Mouse (Mus musculus): Measurements from ENCODE around the gene Tbc1d16. TPM values are rescaled to one million over a fixed set of nuclear protein-coding genes. Genes with fewer than 3 reads are reported as not detected.
"Not testable (repeated sequence)": the region's sequence is repeated elsewhere in the genome, so short reads cannot be mapped to it uniquely, and the experiment has no call there.

Gene Tbc1d16
- polyA plus RNA-seq, 1 experiment from 2014 or later, result 13.9 TPM

DNA sequence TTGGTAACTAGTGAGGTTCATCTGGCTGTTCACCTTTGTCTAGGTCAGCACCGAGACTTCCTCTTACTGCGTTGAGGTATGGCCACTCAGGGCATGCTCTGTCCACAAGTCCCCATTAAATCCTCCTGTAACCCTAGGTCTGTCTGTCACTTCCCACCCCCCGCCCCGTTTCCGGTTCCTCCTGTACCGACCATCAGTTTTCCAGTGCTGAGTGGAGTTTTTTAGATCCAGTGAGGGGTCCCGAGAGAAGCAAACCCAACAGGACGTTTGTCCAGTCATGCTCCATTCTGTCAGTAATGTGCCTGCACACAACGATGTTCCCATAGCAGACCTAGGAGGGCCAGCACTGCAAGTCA is 29.9 kb upstream of the Tbc1d16 start:
- Histone ChIP-seq H3K36me3 (no peaks in the 10 kb centered on the region), H3K27ac (peak overlapping the region; percentile 34; the same call in 1 of the 2 replicates), H3K9me3 (no peaks in the 10 kb centered on the region), H3K4me2 (replicated peaks) (peak overlapping the region; percentile 51), H3K9ac (no peak overlapping the region), H3K27me3 (replicated peaks) (no peaks in the 10 kb centered on the region), H3K4me1 (replicated peaks) (peaks cover 6% of the 10 kb centered on the region; the same call in 1 of the 2 replicates), H3K4me3 (replicated peaks) (no peak overlapping the region)
- 64% methylated on average over 9 of the region's 9 CpGs for WGBS
- ATAC-seq, result no peak

DNA sequence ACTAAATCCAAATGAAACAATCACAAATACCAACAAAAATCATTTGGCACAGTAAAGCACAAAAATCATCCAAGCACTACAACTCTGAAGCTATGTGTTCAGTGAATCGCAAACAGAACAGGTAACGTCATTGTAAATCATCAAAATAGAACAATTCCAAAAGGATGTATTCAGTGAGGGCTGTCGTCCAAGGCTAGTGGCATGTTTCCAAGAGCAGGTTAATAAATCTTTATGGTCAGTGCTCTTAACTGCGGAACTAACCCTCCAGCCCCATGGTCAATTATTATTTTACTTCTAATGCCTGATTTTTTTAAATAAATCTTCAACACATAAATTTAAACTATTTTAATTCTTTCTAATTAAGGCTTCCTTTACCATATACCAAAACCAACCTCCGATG is 28.3 kb upstream of the Tbc1d16 start:
- H3K9me3 ChIP-seq; H3K4me3 ChIP-seq (replicated peaks); H3K27me3 ChIP-seq (replicated peaks); H3K4me1 ChIP-seq (replicated peaks); H3K27ac ChIP-seq; H3K4me2 ChIP-seq (replicated peaks); ATAC-seq; H3K9ac ChIP-seq; H3K36me3 ChIP-seq: not testable (repeated sequence)
- 70% methylated on average over 5 of the region's 5 CpGs for WGBS

DNA sequence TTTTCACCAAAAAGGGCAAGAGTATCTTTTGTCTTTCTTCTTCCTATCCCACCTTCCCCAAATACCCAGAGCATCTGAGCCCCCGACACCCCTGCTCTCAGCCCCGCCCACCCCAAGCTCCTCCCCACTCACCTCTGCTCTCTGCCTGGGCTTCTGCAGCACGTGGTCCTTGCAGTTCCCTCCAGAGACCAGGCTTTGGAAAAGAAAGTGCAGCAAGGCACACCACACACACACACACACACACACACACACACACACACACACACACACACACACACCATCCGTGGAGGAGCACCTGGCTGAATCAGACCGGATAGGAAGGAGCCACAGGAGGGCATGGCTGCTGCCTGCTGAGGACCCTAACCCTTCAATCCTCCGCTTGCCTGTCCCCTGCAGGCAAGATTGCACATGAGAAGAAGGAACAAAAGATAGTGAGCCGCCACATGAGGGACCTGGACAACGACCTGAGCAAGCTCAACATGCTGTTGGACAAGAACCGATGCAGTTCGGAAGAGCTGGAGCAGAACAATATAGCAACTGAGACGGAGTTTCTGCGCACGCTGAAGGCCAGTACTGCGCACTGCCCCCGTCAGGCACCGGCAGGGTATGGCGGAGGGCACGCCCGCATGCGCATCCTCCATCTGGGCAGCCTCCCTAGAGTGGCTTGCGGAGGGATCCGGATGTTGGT is 24.7 kb upstream of the Tbc1d16 start:
- Histone ChIP-seq H3K9ac (peak overlapping the region; percentile 6; the same call in 1 of the 2 replicates), H3K36me3 (no peaks in the 10 kb centered on the region), H3K4me1 (replicated peaks) (peaks cover 18% of the 10 kb centered on the region), H3K4me3 (replicated peaks) (peak overlapping the region; percentile 4; the same call in 1 of the 2 replicates), H3K9me3 (no peaks in the 10 kb centered on the region), H3K27me3 (replicated peaks) (no peaks in the 10 kb centered on the region), H3K27ac (no peak overlapping the region), H3K4me2 (replicated peaks) (peak overlapping the region; percentile 53)
- WGBS, result 9% methylated on average over 22 of the region's 22 CpGs
- ATAC-seq, result peak; percentile 77

DNA sequence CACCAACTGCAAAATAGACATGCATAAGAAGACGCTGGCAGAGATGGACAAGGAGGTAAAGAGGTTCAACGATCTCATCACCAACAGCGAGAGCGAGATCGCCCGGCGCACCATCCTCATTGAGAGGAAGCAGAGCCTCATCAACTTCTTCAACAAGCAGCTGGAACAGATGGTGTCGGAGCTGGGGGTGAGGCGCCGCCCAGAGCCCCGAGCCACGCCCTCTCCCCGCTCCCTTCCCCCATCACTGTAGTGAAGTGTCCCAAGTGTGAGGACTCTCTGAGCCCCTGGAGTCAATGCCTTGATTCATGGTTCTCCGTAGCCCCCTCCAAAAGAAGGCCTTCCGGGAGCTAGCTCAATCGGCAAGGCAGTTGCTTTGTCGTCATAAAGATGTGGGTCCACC is 22.7 kb upstream of the Tbc1d16 start:
- ATAC-seq, result no peak
- H3K4me3 ChIP-seq (replicated peaks), result no peak overlapping the region
- H3K4me1 ChIP-seq (replicated peaks), result peaks cover 15% of the 10 kb centered on the region
- no peaks in the 10 kb centered on the region for H3K9me3 ChIP-seq
- H3K4me2 ChIP-seq (replicated peaks), result no peak overlapping the region
- H3K27me3 ChIP-seq (replicated peaks), result no peaks in the 10 kb centered on the region
- 46% methylated on average over 17 of the region's 17 CpGs for WGBS
- no peak overlapping the region for H3K9ac ChIP-seq
- H3K27ac ChIP-seq, result no peak overlapping the region
- H3K36me3 ChIP-seq, result no peaks in the 10 kb centered on the region

DNA sequence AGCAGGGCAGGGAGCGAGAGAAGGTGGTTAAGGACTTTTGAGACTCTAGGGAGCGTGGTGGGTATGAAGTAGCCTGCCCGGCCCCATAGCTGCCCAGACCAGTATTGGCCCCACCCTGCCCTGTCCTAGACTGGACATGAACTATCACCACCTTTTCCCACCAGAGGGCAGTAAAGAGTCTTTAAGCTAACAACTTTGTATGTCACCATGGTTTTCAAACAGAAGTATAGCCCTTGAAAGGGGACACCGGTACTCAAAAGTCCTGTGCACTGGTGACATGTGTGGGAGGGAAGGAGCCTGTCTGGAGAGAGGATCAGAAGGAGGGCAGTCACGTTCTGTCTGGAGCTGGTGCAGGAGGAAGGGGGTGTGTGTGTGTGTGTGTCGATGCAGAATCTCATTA is 20.7 kb upstream of the Tbc1d16 start:
- Histone ChIP-seq H3K4me2 (replicated peaks) (no peak overlapping the region), H3K4me3 (replicated peaks) (no peak overlapping the region), H3K9ac (no peak overlapping the region), H3K27me3 (replicated peaks) (no peaks in the 10 kb centered on the region), H3K36me3 (no peaks in the 10 kb centered on the region), H3K9me3 (no peaks in the 10 kb centered on the region), H3K4me1 (replicated peaks) (peaks cover 15% of the 10 kb centered on the region), H3K27ac (no peak overlapping the region)
- WGBS, result 31% methylated on average over 6 of the region's 6 CpGs
- ATAC-seq, result peak; percentile 69

DNA sequence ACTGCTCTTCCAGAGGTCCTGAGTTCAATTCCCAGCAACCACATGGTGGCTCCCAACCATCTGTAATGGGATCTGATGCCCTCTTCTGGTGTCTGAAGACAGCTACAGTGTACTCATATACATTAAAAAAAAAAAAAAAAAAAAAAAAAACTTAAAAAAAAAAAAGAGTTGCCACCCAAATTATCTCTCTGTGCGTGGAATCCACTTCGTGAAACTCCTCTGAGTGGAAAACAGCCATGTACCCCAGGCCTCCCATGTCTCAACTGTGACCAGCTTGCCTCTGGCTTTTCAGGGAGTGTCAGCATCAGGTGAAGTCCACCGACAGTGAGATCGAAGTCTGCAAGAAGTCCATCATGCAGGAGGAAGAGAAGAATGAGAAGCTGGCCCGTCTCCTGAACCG is 17.2 kb upstream of the Tbc1d16 start:
- H3K4me3 ChIP-seq (replicated peaks); H3K9me3 ChIP-seq; H3K4me2 ChIP-seq (replicated peaks); ATAC-seq; H3K27ac ChIP-seq; H3K9ac ChIP-seq; H3K36me3 ChIP-seq; H3K4me1 ChIP-seq (replicated peaks); H3K27me3 ChIP-seq (replicated peaks): not testable (repeated sequence)
- WGBS, result 90% methylated on average over 6 of the region's 6 CpGs

DNA sequence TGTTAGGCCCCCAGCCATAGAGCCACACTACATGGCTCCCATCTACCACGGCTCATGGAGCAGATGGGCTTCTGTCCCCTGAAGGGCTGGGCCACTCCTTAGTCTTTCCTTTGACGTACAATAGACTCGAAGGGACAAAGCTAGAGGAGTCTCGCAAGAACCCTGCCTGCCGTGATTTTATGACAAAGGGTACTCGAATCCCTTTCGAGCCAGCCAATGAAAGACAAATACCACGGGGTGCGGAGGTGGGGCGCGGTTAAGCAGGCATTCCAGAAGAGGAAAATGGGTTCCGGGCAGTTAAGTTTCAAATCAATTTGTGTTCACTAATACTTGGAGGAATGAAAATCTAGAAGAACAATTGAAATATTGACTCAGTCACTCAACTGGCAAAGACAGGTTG is 11.2 kb upstream of the Tbc1d16 start:
- Histone ChIP-seq H3K4me2 (replicated peaks) (no peak overlapping the region), H3K9me3 (no peaks in the 10 kb centered on the region), H3K9ac (no peak overlapping the region), H3K4me1 (replicated peaks) (0 out of 2 replicates have a peak, but pooled peaks cover 9% of the 10 kb centered on the region), H3K36me3 (no peaks in the 10 kb centered on the region), H3K27me3 (replicated peaks) (no peaks in the 10 kb centered on the region), H3K27ac (no peak overlapping the region), H3K4me3 (replicated peaks) (no peak overlapping the region)
- ATAC-seq, result no peak
- WGBS, result 92% methylated on average over 12 of the region's 12 CpGs

DNA sequence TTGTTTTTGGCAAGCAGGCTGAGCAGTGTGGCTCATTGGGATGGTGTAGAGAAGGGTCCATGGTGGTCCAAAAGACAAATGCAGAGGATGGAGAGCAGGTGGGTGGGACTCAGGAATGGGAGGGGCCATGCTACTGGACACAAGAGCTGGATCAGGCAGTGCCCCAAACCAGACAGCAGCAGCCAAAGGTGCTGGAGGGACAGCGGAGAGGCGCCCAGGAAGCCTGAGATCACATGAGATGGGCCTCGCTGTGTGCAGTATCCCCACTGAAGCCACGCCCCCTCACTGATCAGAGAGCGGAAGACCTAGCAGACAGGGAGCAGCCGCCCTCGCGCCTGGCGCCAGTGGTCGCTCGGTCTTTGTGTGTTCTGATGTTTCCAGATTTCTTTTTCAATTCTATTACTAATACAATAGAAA is 10.0 kb upstream of the Tbc1d16 start:
- peak overlapping the region; percentile 35 for H3K4me3 ChIP-seq (replicated peaks)
- no peaks in the 10 kb centered on the region for H3K9me3 ChIP-seq
- no peaks in the 10 kb centered on the region for H3K27me3 ChIP-seq (replicated peaks)
- ATAC-seq, result peak; percentile 90
- H3K4me1 ChIP-seq (replicated peaks), result 0 out of 2 replicates have a peak, but pooled peaks cover 9% of the 10 kb centered on the region
- no peak overlapping the region for H3K9ac ChIP-seq
- no peaks in the 10 kb centered on the region for H3K36me3 ChIP-seq
- peak overlapping the region; percentile 77 for H3K4me2 ChIP-seq (replicated peaks)
- H3K27ac ChIP-seq, result 0 out of 2 replicates have a peak overlapping the region, but pooled peaks have one; percentile 32
- 8% methylated on average over 11 of the region's 11 CpGs for WGBS

DNA sequence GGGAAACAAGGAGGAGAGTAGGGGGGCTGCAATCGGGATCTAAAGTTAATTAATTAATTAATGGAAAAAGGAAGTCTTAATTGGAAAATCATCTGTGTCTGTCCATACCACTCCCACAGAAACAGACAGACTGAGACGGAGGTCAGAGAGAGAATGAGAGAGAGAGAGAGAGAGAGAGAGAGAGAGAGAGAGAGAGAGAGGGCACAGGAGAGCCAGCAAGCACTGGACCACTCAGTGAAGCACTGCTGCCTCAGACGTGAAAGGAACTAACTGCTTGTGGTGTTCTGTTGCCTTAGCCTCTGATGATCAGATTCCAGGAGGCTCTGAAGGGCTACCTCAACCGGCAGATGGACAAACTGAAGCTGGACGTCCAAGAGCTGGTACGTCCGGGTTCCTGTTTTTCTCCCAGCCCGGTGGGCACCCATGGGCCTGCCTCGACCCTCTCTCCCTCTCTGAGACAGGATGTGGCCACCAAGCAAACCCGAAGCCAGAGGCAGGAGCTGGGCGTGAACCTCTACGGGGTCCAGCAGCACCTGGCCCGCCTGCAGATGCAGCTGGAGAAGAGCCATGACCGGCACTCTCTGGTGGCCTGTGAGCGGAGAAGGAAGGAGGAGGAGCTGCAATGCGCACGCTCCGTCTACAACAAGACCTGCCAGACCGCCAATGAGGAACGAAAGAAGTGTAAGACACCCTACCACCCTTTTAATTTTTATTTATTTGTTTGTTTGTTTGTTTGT is 9.4 kb upstream of the Tbc1d16 start:
- 23% methylated on average over 20 of the region's 20 CpGs for WGBS
- H3K9ac ChIP-seq, result peak overlapping the region; percentile 49
- peak overlapping the region; percentile 35 for H3K4me3 ChIP-seq (replicated peaks)
- peak overlapping the region; percentile 77 for H3K4me2 ChIP-seq (replicated peaks)
- ATAC-seq, result peak; percentile 85
- 0 out of 2 replicates have a peak, but pooled peaks cover 9% of the 10 kb centered on the region for H3K4me1 ChIP-seq (replicated peaks)
- no peaks in the 10 kb centered on the region for H3K9me3 ChIP-seq
- no peaks in the 10 kb centered on the region for H3K36me3 ChIP-seq
- H3K27ac ChIP-seq, result 0 out of 2 replicates have a peak overlapping the region, but pooled peaks have one; percentile 32
- no peaks in the 10 kb centered on the region for H3K27me3 ChIP-seq (replicated peaks)

DNA sequence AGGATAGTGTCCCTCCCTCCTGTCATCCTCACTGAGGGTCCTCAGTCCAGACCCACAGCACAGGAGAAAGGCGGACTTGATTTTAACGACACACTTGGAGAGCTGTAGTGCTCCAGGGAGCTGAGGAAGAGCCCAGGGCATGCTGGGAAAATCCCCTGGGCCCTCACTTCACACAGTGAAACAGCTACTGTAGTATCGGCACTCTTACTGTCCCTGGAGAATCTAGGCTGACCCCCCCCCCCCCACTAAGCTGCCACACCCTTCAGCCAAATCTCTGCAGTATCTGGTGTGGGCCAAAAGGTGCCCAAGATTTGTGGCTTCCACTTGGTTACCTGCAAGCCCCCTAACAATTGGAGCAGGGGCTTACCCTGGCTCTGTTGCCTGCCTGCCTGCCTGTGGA is 8.7 kb upstream of the Tbc1d16 start:
- H3K4me3 ChIP-seq (replicated peaks), result no peak overlapping the region
- no peaks in the 10 kb centered on the region for H3K36me3 ChIP-seq
- H3K27ac ChIP-seq, result no peak overlapping the region
- H3K9ac ChIP-seq, result no peak overlapping the region
- 69% methylated on average over 3 of the region's 3 CpGs for WGBS
- no peak for ATAC-seq
- no peaks in the 10 kb centered on the region for H3K9me3 ChIP-seq
- 0 out of 2 replicates have a peak, but pooled peaks cover 9% of the 10 kb centered on the region for H3K4me1 ChIP-seq (replicated peaks)
- H3K27me3 ChIP-seq (replicated peaks), result no peaks in the 10 kb centered on the region
- no peak overlapping the region for H3K4me2 ChIP-seq (replicated peaks)

DNA sequence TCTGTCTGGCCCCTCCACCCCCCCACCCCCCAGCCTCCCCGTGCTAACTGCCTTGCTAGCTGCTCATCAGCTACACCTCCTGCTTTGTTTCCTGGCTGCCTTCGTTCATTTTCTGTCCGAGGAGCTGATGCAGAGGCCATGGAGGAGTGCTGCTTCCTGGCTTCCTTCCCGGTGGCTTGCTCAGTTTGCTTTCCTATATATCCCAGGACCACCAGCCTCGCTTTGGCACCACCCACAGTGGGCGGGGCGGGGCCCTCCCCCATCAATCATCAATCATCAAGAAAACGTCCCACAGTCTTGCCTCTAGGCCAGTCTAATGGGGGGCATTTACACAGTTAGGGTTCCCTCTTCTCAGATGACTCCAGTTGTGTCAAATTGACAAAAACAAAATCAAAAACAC is 8.1 kb upstream of the Tbc1d16 start:
- Histone ChIP-seq H3K4me1 (replicated peaks) (0 out of 2 replicates have a peak, but pooled peaks cover 9% of the 10 kb centered on the region), H3K4me3 (replicated peaks) (no peak overlapping the region), H3K9ac (no peak overlapping the region), H3K9me3 (no peaks in the 10 kb centered on the region), H3K27ac (no peak overlapping the region), H3K4me2 (replicated peaks) (no peak overlapping the region), H3K36me3 (no peaks in the 10 kb centered on the region), H3K27me3 (replicated peaks) (no peaks in the 10 kb centered on the region)
- ATAC-seq, result no peak
- 25% methylated on average over 8 of the region's 8 CpGs for WGBS

DNA sequence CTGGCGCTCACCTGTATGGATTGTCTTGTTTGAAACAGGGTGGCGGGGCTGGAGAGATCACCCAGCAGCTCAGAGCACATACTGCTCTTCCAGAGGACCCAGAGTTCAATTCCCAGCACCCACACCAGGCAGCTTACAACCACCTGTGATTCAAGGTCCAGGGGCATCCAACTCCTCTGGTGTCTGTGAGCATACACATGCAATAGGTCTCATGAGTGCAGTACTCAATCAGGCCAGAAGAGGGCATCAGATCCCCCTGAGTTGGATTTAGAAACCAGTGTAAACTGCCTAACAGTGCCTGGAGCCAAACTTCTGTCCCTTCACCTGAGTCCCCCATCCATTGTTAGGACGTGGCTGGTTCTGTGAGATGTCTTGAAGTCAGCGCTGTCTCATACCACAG is 7.3 kb upstream of the Tbc1d16 start:
- no peak overlapping the region for H3K4me2 ChIP-seq (replicated peaks)
- H3K27ac ChIP-seq, result no peak overlapping the region
- no peak overlapping the region for H3K4me3 ChIP-seq (replicated peaks)
- WGBS, result 87% methylated on average over 4 of the region's 4 CpGs
- no peak for ATAC-seq
- H3K9ac ChIP-seq, result no peak overlapping the region
- H3K4me1 ChIP-seq (replicated peaks), result 0 out of 2 replicates have a peak, but pooled peaks cover 9% of the 10 kb centered on the region
- H3K27me3 ChIP-seq (replicated peaks), result no peaks in the 10 kb centered on the region
- no peaks in the 10 kb centered on the region for H3K9me3 ChIP-seq
- no peaks in the 10 kb centered on the region for H3K36me3 ChIP-seq
